Mouse (Mus musculus) olfactory bulb, adult 2 months (tissue): ENCODE results near the gene Tsr1.

Source experiments
- CTCF ChIP-seq: fragments of 200-500 bp; IDR thresholded peaks from 2 replicates; pipeline ENCODE4 v1.5.1; 2012; ENCODE audit warnings: low read depth, mild to moderate bottlenecking, low read length, moderate library complexity; ENCODE audit not compliant: insufficient read depth
- POLR2A ChIP-seq: fragments of 200-500 bp; IDR thresholded peaks from 2 replicates; pipeline ENCODE4 v1.6.1; 2012; ENCODE audit warnings: mild to moderate bottlenecking, low read depth, low read length, moderate library complexity; ENCODE audit not compliant: insufficient read depth

DNA sequence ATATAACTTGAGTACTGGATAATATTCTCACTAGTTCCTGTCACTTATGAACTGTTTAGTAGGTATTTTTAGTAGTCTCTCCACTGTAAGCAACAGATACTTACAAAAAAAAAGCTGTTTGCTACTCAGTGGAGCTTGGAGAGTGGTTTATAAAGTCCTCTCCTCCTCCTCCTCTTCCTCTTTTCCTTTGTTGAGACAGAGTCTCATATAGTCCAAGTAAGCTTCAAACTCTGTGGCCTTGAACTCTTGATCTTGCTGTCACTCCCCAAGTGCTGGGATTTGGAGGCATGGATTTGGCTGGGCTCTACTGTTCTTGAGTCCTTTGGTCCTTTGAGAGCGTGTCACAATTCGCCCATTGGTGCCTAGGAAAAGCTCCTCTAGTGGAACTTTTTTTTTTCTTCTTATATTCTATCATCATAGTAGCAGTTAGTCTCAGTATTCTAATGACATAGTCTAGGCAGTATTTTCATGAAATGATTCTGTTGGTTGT, 29.4 kb downstream of the Tsr1 start:
- TF ChIP-seq POLR2A (no peak), CTCF (no peak)
